Mouse (Mus musculus) lung, postnatal 0 days (tissue): ENCODE data around the gene Fam173b.

Experiments used
- CTCF ChIP-seq: IDR thresholded peaks from 2 replicates; pipeline ENCODE4 v1.5.1; 2016; ENCODE audit warnings: antibody characterized with exemption, mild to moderate bottlenecking
- EP300 ChIP-seq: IDR thresholded peaks from 2 replicates; pipeline ENCODE4 v1.6.1; 2016; ENCODE audit warnings: antibody characterized with exemption, mild to moderate bottlenecking, control low read depth

- TF ChIP-seq CTCF: no peak
- no peak for TF ChIP-seq EP300
These were observed 28.0 kb upstream of the Fam173b start for GRCm38 (mm10) chr15:31573692-31574091.
